Mouse (Mus musculus) cerebellum, postnatal 14 days (tissue): ENCODE measurements at regions not wholly inside any gene's neighbourhood (a gene's known extent, or its start where the extent isn't known, plus 50 kb on each side); places are given as distances from the start of the nearest gene placed in this dataset.
A peak's percentile ranks its signal among the peaks of the same experiment; 100 is the strongest.

ENCODE experiments used
- DNase-seq, 2 experiments: peaks; one replicate each; pipeline ENCODE4 v3.0.0; 2021; ENCODE audit warnings: mixed read lengths in 2 of 2

GRCm38 (mm10) chr14:113373036-113373695 lies 58.8 kb downstream of the Tpm3-rs7 start:
- peak in 1 of 2 experiments; percentile 10 for DNase-seq
